Mouse (Mus musculus) MEL (cell line): ENCODE measurements around the gene Nf2.

Experiments used
- CHD1 ChIP-seq: IDR thresholded peaks from 2 replicates; pipeline ENCODE4 v1.6.1; 2012; ENCODE audit warnings: low read depth, mild to moderate bottlenecking, inconsistent platforms, low read length, improper control_type of control experiment
- CTCF ChIP-seq, 3 experiments: IDR thresholded peaks in 2 of 3; conservative IDR thresholded peaks in 1 of 3; 2 replicates each; pipeline ENCODE4 v1.5.1; 2011 to 2012; ENCODE audit warnings: low read length in 3 of 3, low read depth in 2 of 3, mild to moderate bottlenecking in 2 of 3, improper control_type of control experiment in 1 of 3, inconsistent platforms in 1 of 3, mixed read lengths in 1 of 3, moderate library complexity in 1 of 3; ENCODE audit not compliant: control insufficient read depth in 1 of 3, insufficient read depth in 1 of 3, poor library complexity in 1 of 3, severe bottlenecking in 1 of 3
- EP300 ChIP-seq, 2 experiments: IDR thresholded peaks; 2 replicates each; pipeline ENCODE4 v1.6.1; 2011; ENCODE audit warnings: improper control_type of control experiment in 2 of 2, low read length in 2 of 2, low read depth in 1 of 2, mild to moderate bottlenecking in 1 of 2
- GATA1 ChIP-seq: IDR thresholded peaks from 2 replicates; pipeline ENCODE4 v1.6.1; 2011; ENCODE audit warnings: low read depth, low read length, improper control_type of control experiment
- KAT2A ChIP-seq: conservative IDR thresholded peaks from 2 replicates; pipeline ENCODE4 v1.6.1; 2012; ENCODE audit warnings: low read depth, low read length, improper control_type of control experiment, inconsistent platforms
- MAFK ChIP-seq: IDR thresholded peaks from 2 replicates; pipeline ENCODE4 v1.6.1; 2011; ENCODE audit warnings: low read depth, mild to moderate bottlenecking, low read length, improper control_type of control experiment, borderline replicate concordance
- MAZ ChIP-seq: IDR thresholded peaks from 2 replicates; pipeline ENCODE4 v1.6.1; 2012; ENCODE audit warnings: low read depth, mild to moderate bottlenecking, inconsistent platforms, low read length, improper control_type of control experiment
- MEF2A ChIP-seq: IDR thresholded peaks from 2 replicates; pipeline ENCODE4 v1.6.1; 2014; ENCODE audit warnings: low read depth, mild to moderate bottlenecking, inconsistent platforms, low read length, improper control_type of control experiment; ENCODE audit not compliant: poor library complexity, insufficient replicate concordance, severe bottlenecking; ENCODE audit errors: extremely low read depth
- POLR2AphosphoS2 ChIP-seq: IDR thresholded peaks from 2 replicates; pipeline ENCODE4 v1.6.1; 2011; ENCODE audit warnings: low read length, improper control_type of control experiment
- ZKSCAN1 ChIP-seq: IDR thresholded peaks from 2 replicates; pipeline ENCODE4 v1.6.1; 2012; ENCODE audit warnings: low read depth, mild to moderate bottlenecking, inconsistent platforms, low read length, improper control_type of control experiment, moderate library complexity

DNA sequence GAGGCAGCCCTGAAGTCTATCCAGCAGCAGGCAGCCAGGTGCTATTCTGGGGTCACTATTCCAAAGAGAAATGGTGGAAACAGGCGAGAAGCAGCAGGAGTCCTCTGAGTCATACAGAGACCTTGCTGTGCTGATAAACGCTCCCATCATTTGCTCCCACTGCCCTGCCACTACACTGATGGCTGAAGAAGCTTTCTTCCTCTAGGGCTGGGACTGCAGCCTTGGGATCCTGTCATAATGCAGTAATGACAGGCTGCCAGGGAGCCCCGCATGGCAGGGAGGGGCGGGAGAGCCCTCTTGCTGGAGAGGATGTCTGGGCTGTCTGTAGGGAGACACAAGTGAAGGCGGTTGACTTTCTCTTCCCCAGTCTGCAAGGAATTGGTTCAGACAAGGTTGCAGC is 84.9 kb downstream of the Nf2 start:
- TF ChIP-seq MAFK (no peak), MAZ (no peak), CTCF (IDR thresholded peaks at IDR 0.05 in 2 of 3, conservative IDR thresholded peaks at IDR 0.05 in 1 of 3; ENCODE audit: control insufficient read depth in 1 of 3, insufficient read depth in 1 of 3, low read depth in 2 of 3, low read length in 3 of 3, poor library complexity in 1 of 3, severe bottlenecking in 1 of 3) (no peak), CHD1 (no peak), KAT2A (no peak), EP300 (IDR thresholded peaks at IDR 0.05; ENCODE audit: low read depth in 1 of 2, low read length in 2 of 2) (no peak), POLR2AphosphoS2 (no peak), GATA1 (no peak), MEF2A (no peak), ZKSCAN1 (no peak)
